Mouse (Mus musculus): ENCODE measurements around the gene Ltbp1. TPM values are rescaled to one million over a fixed set of nuclear protein-coding genes. Genes with fewer than 3 reads are reported as not detected.

Ltbp1 gene
- 14.2 and 16.8 TPM in 2 replicates for polyA plus RNA-seq (2014; fragmentation: Nextera tagmentation; extraction: Ambion mirVana)

GRCm38 (mm10) chr17:75005281-75005684, at the start of gene Ltbp1:
Gene Ltbp1, plus strand, starts transcription at chr17:75005568.
- 0% methylated on average over 27 of the region's 27 CpGs for WGBS
- H3K9me3 ChIP-seq (replicated peaks; ENCODE audit: control insufficient read depth, low read length) = no peaks in the 10 kb centered on the region
- peak; percentile 85 for ATAC-seq (replicated peaks; ENCODE audit: insufficient number of reproducible peaks, low FRiP score, low TSS enrichment, low read depth)
- peak within 1 kb of the TSS; percentile 88 for H3K9ac ChIP-seq (replicated peaks; ENCODE audit: low read length)
- peak within 1 kb of the TSS; percentile 89 for H3K4me2 ChIP-seq (ENCODE audit: low read depth, low read length)
- H3K27ac ChIP-seq (replicated peaks; ENCODE audit: low read depth, low read length) = peak within 1 kb of the TSS; percentile 85
- H3K4me3 ChIP-seq (ENCODE audit: low read depth, low read length) = peak within 1 kb of the TSS; percentile 87
- H3K27me3 ChIP-seq (ENCODE audit: control insufficient read depth, insufficient read depth, low read length) = no peaks in the 10 kb centered on the region
- no peaks in the 10 kb centered on the region; the same call in 1 of the 2 replicates for H3K4me1 ChIP-seq (ENCODE audit: control insufficient read depth, insufficient read depth, low read length)
- peak; percentile 82 for DNase-seq (ENCODE audit: low spot score)
- no peaks in the 10 kb centered on the region for H3K36me3 ChIP-seq (replicated peaks; ENCODE audit: control insufficient read depth, insufficient read depth, low read depth, low read length)

GRCm38 (mm10) chr17:74959481-74960245, 45.7 kb upstream of the Ltbp1 start:
- H3K36me3 ChIP-seq (replicated peaks; ENCODE audit: control insufficient read depth, insufficient read depth, low read depth, low read length) = no peaks in the 10 kb centered on the region
- no peaks in the 10 kb centered on the region for H3K9me3 ChIP-seq (replicated peaks; ENCODE audit: control insufficient read depth, low read length)
- no peaks in the 10 kb centered on the region for H3K4me1 ChIP-seq (ENCODE audit: control insufficient read depth, insufficient read depth, low read length)
- no peak overlapping the region for H3K4me3 ChIP-seq (ENCODE audit: low read depth, low read length)
- DNase-seq (ENCODE audit: low spot score) = no peak
- H3K4me2 ChIP-seq (ENCODE audit: low read depth, low read length) = no peak overlapping the region
- ATAC-seq (replicated peaks; ENCODE audit: insufficient number of reproducible peaks, low FRiP score, low TSS enrichment, low read depth) = no peak
- no peak overlapping the region for H3K27ac ChIP-seq (replicated peaks; ENCODE audit: low read depth, low read length)
- H3K9ac ChIP-seq (replicated peaks; ENCODE audit: low read length) = no peak overlapping the region
- 41% methylated on average over 6 of the region's 6 CpGs for WGBS
- H3K27me3 ChIP-seq (ENCODE audit: control insufficient read depth, insufficient read depth, low read length) = no peaks in the 10 kb centered on the region

- DNase-seq (ENCODE audit: low spot score) = no peak
- H3K4me3 ChIP-seq (ENCODE audit: low read depth, low read length) = no peak overlapping the region
- H3K9ac ChIP-seq (replicated peaks; ENCODE audit: low read length) = no peak overlapping the region
- no peaks in the 10 kb centered on the region for H3K4me1 ChIP-seq (ENCODE audit: control insufficient read depth, insufficient read depth, low read length)
- no peaks in the 10 kb centered on the region for H3K27me3 ChIP-seq (ENCODE audit: control insufficient read depth, insufficient read depth, low read length)
- no peak overlapping the region for H3K27ac ChIP-seq (replicated peaks; ENCODE audit: low read depth, low read length)
- 93% methylated on average over 8 of the region's 8 CpGs for WGBS
- H3K36me3 ChIP-seq (replicated peaks; ENCODE audit: control insufficient read depth, insufficient read depth, low read depth, low read length) = no peaks in the 10 kb centered on the region
- H3K4me2 ChIP-seq (ENCODE audit: low read depth, low read length) = no peak overlapping the region
- ATAC-seq (replicated peaks; ENCODE audit: insufficient number of reproducible peaks, low FRiP score, low TSS enrichment, low read depth) = no peak
- H3K9me3 ChIP-seq (replicated peaks; ENCODE audit: control insufficient read depth, low read length) = no peaks in the 10 kb centered on the region
Observed at GRCm38 (mm10) chr17:74963222-74963621, 42.1 kb upstream of the Ltbp1 start.

GRCm38 (mm10) chr17:74963861-74964260, 41.5 kb upstream of the Ltbp1 start:
- no peak overlapping the region for H3K4me3 ChIP-seq (ENCODE audit: low read depth, low read length)
- no peaks in the 10 kb centered on the region for H3K36me3 ChIP-seq (replicated peaks; ENCODE audit: control insufficient read depth, insufficient read depth, low read depth, low read length)

GRCm38 (mm10) chr17:74967298-74967848, 38.0 kb upstream of the Ltbp1 start:
- Histone ChIP-seq H3K27me3 (ENCODE audit: control insufficient read depth, insufficient read depth, low read length) (no peaks in the 10 kb centered on the region), H3K4me2 (ENCODE audit: low read depth, low read length) (no peak overlapping the region), H3K4me1 (ENCODE audit: control insufficient read depth, insufficient read depth, low read length) (no peaks in the 10 kb centered on the region), H3K9ac (replicated peaks; ENCODE audit: low read length) (no peak overlapping the region), H3K9me3 (replicated peaks; ENCODE audit: control insufficient read depth, low read length) (no peaks in the 10 kb centered on the region), H3K36me3 (replicated peaks; ENCODE audit: control insufficient read depth, insufficient read depth, low read depth, low read length) (no peaks in the 10 kb centered on the region), H3K4me3 (ENCODE audit: low read depth, low read length) (no peak overlapping the region), H3K27ac (replicated peaks; ENCODE audit: low read depth, low read length) (no peak overlapping the region)
- ATAC-seq (replicated peaks; ENCODE audit: insufficient number of reproducible peaks, low FRiP score, low TSS enrichment, low read depth) (no peak), DNase-seq (ENCODE audit: low spot score) (no peak)
- 36% methylated on average over 7 of the region's 7 CpGs for WGBS

More at GRCm38 (mm10) chr17:74963861-74964260, 41.5 kb upstream of the Ltbp1 start:
- H3K27ac ChIP-seq (replicated peaks; ENCODE audit: low read depth, low read length) = no peak overlapping the region
- DNase-seq (ENCODE audit: low spot score) = no peak
- 87% methylated on average over 3 of the region's 3 CpGs for WGBS
- no peaks in the 10 kb centered on the region for H3K4me1 ChIP-seq (ENCODE audit: control insufficient read depth, insufficient read depth, low read length)
- ATAC-seq (replicated peaks; ENCODE audit: insufficient number of reproducible peaks, low FRiP score, low TSS enrichment, low read depth) = no peak
- H3K9me3 ChIP-seq (replicated peaks; ENCODE audit: control insufficient read depth, low read length) = no peaks in the 10 kb centered on the region
- H3K4me2 ChIP-seq (ENCODE audit: low read depth, low read length) = no peak overlapping the region
- H3K27me3 ChIP-seq (ENCODE audit: control insufficient read depth, insufficient read depth, low read length) = no peaks in the 10 kb centered on the region
- no peak overlapping the region for H3K9ac ChIP-seq (replicated peaks; ENCODE audit: low read length)

- DNase-seq (ENCODE audit: low spot score) = no peak
Observed at GRCm38 (mm10) chr17:74968152-74968712, 37.1 kb upstream of the Ltbp1 start.

GRCm38 (mm10) chr17:74968738-74969271, 36.6 kb upstream of the Ltbp1 start:
- H3K4me2 ChIP-seq (ENCODE audit: low read depth, low read length) = no peak overlapping the region
- no peak for ATAC-seq (replicated peaks; ENCODE audit: insufficient number of reproducible peaks, low FRiP score, low TSS enrichment, low read depth)
- H3K27me3 ChIP-seq (ENCODE audit: control insufficient read depth, insufficient read depth, low read length) = no peaks in the 10 kb centered on the region
- H3K36me3 ChIP-seq (replicated peaks; ENCODE audit: control insufficient read depth, insufficient read depth, low read depth, low read length) = no peaks in the 10 kb centered on the region
- 80% methylated on average over 16 of the region's 16 CpGs for WGBS
- DNase-seq (ENCODE audit: low spot score) = no peak
- no peaks in the 10 kb centered on the region for H3K9me3 ChIP-seq (replicated peaks; ENCODE audit: control insufficient read depth, low read length)
- H3K27ac ChIP-seq (replicated peaks; ENCODE audit: low read depth, low read length) = no peak overlapping the region
- no peak overlapping the region for H3K9ac ChIP-seq (replicated peaks; ENCODE audit: low read length)
- no peak overlapping the region for H3K4me3 ChIP-seq (ENCODE audit: low read depth, low read length)
- no peaks in the 10 kb centered on the region for H3K4me1 ChIP-seq (ENCODE audit: control insufficient read depth, insufficient read depth, low read length)

More at GRCm38 (mm10) chr17:74968152-74968712, 37.1 kb upstream of the Ltbp1 start:
- Histone ChIP-seq H3K4me3 (ENCODE audit: low read depth, low read length) (no peak overlapping the region), H3K4me2 (ENCODE audit: low read depth, low read length) (no peak overlapping the region), H3K9ac (replicated peaks; ENCODE audit: low read length) (no peak overlapping the region), H3K4me1 (ENCODE audit: control insufficient read depth, insufficient read depth, low read length) (no peaks in the 10 kb centered on the region), H3K27me3 (ENCODE audit: control insufficient read depth, insufficient read depth, low read length) (no peaks in the 10 kb centered on the region), H3K9me3 (replicated peaks; ENCODE audit: control insufficient read depth, low read length) (no peaks in the 10 kb centered on the region), H3K27ac (replicated peaks; ENCODE audit: low read depth, low read length) (no peak overlapping the region), H3K36me3 (replicated peaks; ENCODE audit: control insufficient read depth, insufficient read depth, low read depth, low read length) (no peaks in the 10 kb centered on the region)
- WGBS = 61% methylated on average over 9 of the region's 9 CpGs
- ATAC-seq (replicated peaks; ENCODE audit: insufficient number of reproducible peaks, low FRiP score, low TSS enrichment, low read depth) = no peak

GRCm38 (mm10) chr17:74975192-74975591, 30.2 kb upstream of the Ltbp1 start:
- 66% methylated on average over 6 of the region's 6 CpGs for WGBS
- DNase-seq (ENCODE audit: low spot score) = no peak
- Histone ChIP-seq H3K4me1 (ENCODE audit: control insufficient read depth, insufficient read depth, low read length) (no peaks in the 10 kb centered on the region), H3K9me3 (replicated peaks; ENCODE audit: control insufficient read depth, low read length) (no peaks in the 10 kb centered on the region), H3K36me3 (replicated peaks; ENCODE audit: control insufficient read depth, insufficient read depth, low read depth, low read length) (no peaks in the 10 kb centered on the region), H3K9ac (replicated peaks; ENCODE audit: low read length) (no peak overlapping the region), H3K27ac (replicated peaks; ENCODE audit: low read depth, low read length) (no peak overlapping the region), H3K4me2 (ENCODE audit: low read depth, low read length) (no peak overlapping the region), H3K4me3 (ENCODE audit: low read depth, low read length) (no peak overlapping the region), H3K27me3 (ENCODE audit: control insufficient read depth, insufficient read depth, low read length) (no peaks in the 10 kb centered on the region)
- ATAC-seq (replicated peaks; ENCODE audit: insufficient number of reproducible peaks, low FRiP score, low TSS enrichment, low read depth) = no peak

All from embryonic facial prominence, embryonic 11.5 days (tissue).